ENCODE assay signal across 9 mouse cellular contexts in the genomic region with DNA sequence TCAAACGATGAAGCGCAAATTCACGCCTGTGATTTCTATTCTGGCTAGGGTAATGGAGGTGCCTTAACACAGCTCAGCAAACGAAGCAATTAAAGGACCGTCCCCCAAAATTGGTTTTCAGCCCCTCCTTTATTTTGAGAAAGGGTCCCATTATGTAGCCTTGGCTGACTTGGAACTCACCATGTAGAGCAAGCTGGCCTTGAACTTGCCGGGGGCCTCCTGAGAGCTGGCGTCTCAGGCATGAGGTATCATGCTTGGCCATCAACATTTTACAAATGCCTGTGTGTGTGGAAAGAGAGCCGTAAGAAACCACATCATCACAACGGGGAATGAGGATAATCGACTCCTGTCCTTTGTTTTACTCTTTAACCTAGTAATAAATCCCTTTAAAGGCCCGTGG. TPM values are rescaled to one million over a fixed set of nuclear protein-coding genes. Genes with fewer than 3 reads are reported as not detected.
A peak's percentile ranks its signal among the peaks of the same experiment; 100 is the strongest.
DNase-seq lines count a peak whose midpoint lies in the region; ATAC-seq and TF ChIP-seq lines count a peak whose summit lies in the region.
"Had no signal": no experiment of that assay in that cellular context is flagged by ENCODE, and none has a peak within 500 bp of the region (broad histone marks: within the 10 kb centered on the region; RNA-seq: fewer than 3 reads in every experiment).

No protein-coding gene starts in this region.

- ATAC-seq in heart, embryonic 14.5 days (ENCODE audit: insufficient number of reproducible peaks, insufficient read depth, low FRiP score, low read depth): no peak
- no peak for ATAC-seq in embryonic facial prominence, embryonic 13.5 days (ENCODE audit: insufficient number of reproducible peaks, insufficient read depth, low FRiP score, low TSS enrichment, low read depth)
- no peak for ATAC-seq in intestine, embryonic 15.5 days

- peak overlapping the region; percentile 57 for H3K4me2 ChIP-seq in heart, embryonic 14.5 days (ENCODE audit: low read length)
- H3K4me2 ChIP-seq in embryonic facial prominence, embryonic 13.5 days: peak overlapping the region; percentile 57
- H3K4me2 ChIP-seq in intestine, embryonic 15.5 days (replicated peaks): no peak overlapping the region; the same call in 1 of the 2 replicates
- peak overlapping the region; percentile 58 for H3K4me2 ChIP-seq in myocyte (ENCODE audit: low read depth)

- H3K4me1 ChIP-seq in heart, embryonic 14.5 days (ENCODE audit: control insufficient read depth in 2 of 2, insufficient read depth in 2 of 2, low read length in 2 of 2): peaks cover 30 to 51% of the 10 kb centered on the region in 2 experiments
- peaks cover 3% of the 10 kb centered on the region for H3K4me1 ChIP-seq in heart, adult 2 months (ENCODE audit: control insufficient read depth, insufficient read depth, low read length)
- peaks cover 56% of the 10 kb centered on the region for H3K4me1 ChIP-seq in embryonic facial prominence, embryonic 13.5 days
- peaks cover 32% of the 10 kb centered on the region for H3K4me1 ChIP-seq in intestine, embryonic 15.5 days (replicated peaks)

- no peaks in the 10 kb centered on the region for H3K79me2 ChIP-seq in heart, adult 2 months (replicated peaks; ENCODE audit: control insufficient read depth, insufficient read depth, low read length)
- no peaks in the 10 kb centered on the region for H3K79me2 ChIP-seq in myocyte (ENCODE audit: control insufficient read depth, insufficient read depth)

- H3ac ChIP-seq in myocyte (ENCODE audit: control insufficient read depth, insufficient read length): no peak overlapping the region

- no peak for DNase-seq in heart, adult 2 months
- DNase-seq in MN1 (ENCODE audit: low spot score): no peak
- no peak for DNase-seq in frontal cortex, adult 2 months (ENCODE audit: extremely low spot score in 1 of 2, low spot score in 1 of 2)
- DNase-seq in ovary, postnatal 14 days (ENCODE audit: low spot score): no peak
- DNase-seq: adrenal gland, adult 8-10 months had no signal

- TF ChIP-seq CTCF in heart, adult 2 months (IDR thresholded peaks at IDR 0.05): no peak

- H3K27ac ChIP-seq in heart, embryonic 14.5 days (replicated peaks in 1 of 2; ENCODE audit: control insufficient read depth in 1 of 2, insufficient read depth in 1 of 2, low read depth in 2 of 2, low read length in 2 of 2): peak overlapping the region; percentile 75
- no peak overlapping the region for H3K27ac ChIP-seq in heart, adult 2 months
- H3K27ac ChIP-seq in embryonic facial prominence, embryonic 13.5 days: peak overlapping the region; percentile 85
- H3K27ac ChIP-seq in intestine, embryonic 15.5 days: peak overlapping the region; percentile 32; the same call in 1 of the 2 replicates

- peak overlapping the region; percentile 8 to 12; a peak in 2 of 4 replicates for H3K4me3 ChIP-seq in heart, embryonic 14.5 days (ENCODE audit: control insufficient read depth in 1 of 2, insufficient read depth in 1 of 2, low read depth in 1 of 2, low read length in 2 of 2)
- H3K4me3 ChIP-seq in heart, adult 2 months: no peak overlapping the region
- H3K4me3 ChIP-seq in embryonic facial prominence, embryonic 13.5 days: peak overlapping the region; percentile 24
- H3K4me3 ChIP-seq in intestine, embryonic 15.5 days (replicated peaks): no peak overlapping the region
- H3K4me3 ChIP-seq in myocyte: no peak overlapping the region

- H3K36me3 ChIP-seq in heart, embryonic 14.5 days (ENCODE audit: control insufficient read depth, insufficient read depth, low read length): no peaks in the 10 kb centered on the region
- H3K36me3 ChIP-seq in heart, adult 2 months (ENCODE audit: control insufficient read depth, insufficient read depth, low read length): no peaks in the 10 kb centered on the region
- no peaks in the 10 kb centered on the region for H3K36me3 ChIP-seq in embryonic facial prominence, embryonic 13.5 days
- H3K36me3 ChIP-seq in intestine, embryonic 15.5 days: no peaks in the 10 kb centered on the region
- no peaks in the 10 kb centered on the region for H3K36me3 ChIP-seq in myocyte (ENCODE audit: control insufficient read depth, insufficient read depth)

- H3K27me3 ChIP-seq in heart, embryonic 14.5 days (ENCODE audit: control insufficient read depth, insufficient read depth, low read length): no peaks in the 10 kb centered on the region
- H3K27me3 ChIP-seq in heart, adult 2 months (ENCODE audit: control insufficient read depth, insufficient read depth, low read length): no peaks in the 10 kb centered on the region
- H3K27me3 ChIP-seq in embryonic facial prominence, embryonic 13.5 days: no peaks in the 10 kb centered on the region
- no peaks in the 10 kb centered on the region for H3K27me3 ChIP-seq in intestine, embryonic 15.5 days (replicated peaks)
- H3K27me3 ChIP-seq in myocyte (ENCODE audit: control insufficient read depth, insufficient read depth, insufficient read length): no peaks in the 10 kb centered on the region

- intact Hi-C loops in heart, adult 2 months (cut with DNase I): no loop called here

- no peak for TF ChIP-seq EP300 in heart, adult 2 months (IDR thresholded peaks at IDR 0.05; ENCODE audit: insufficient read depth, low read depth, low read length)

- no peak for TF ChIP-seq POLR2A in heart, adult 2 months (IDR thresholded peaks at IDR 0.05; ENCODE audit: insufficient read depth, low read depth, low read length)
- no peak for TF ChIP-seq POLR2A in myocyte (IDR thresholded peaks at IDR 0.05; ENCODE audit: insufficient read length, low read depth)

- H3K9me3 ChIP-seq in heart, embryonic 14.5 days (ENCODE audit: control insufficient read depth, low read length): no peaks in the 10 kb centered on the region
- no peaks in the 10 kb centered on the region for H3K9me3 ChIP-seq in embryonic facial prominence, embryonic 13.5 days
- H3K9me3 ChIP-seq in intestine, embryonic 15.5 days: no peaks in the 10 kb centered on the region

- peak overlapping the region; percentile 57; the same call in 1 of the 2 replicates for H3K9ac ChIP-seq in heart, embryonic 14.5 days (ENCODE audit: low read length)
- H3K9ac ChIP-seq in heart, adult 2 months (ENCODE audit: low read depth, low read length): no peak overlapping the region
- H3K9ac ChIP-seq in embryonic facial prominence, embryonic 13.5 days: no peak overlapping the region
- no peak overlapping the region for H3K9ac ChIP-seq in intestine, embryonic 15.5 days

- WGBS in heart, embryonic 14.5 days: 31% methylated on average over 11 of the region's 11 CpGs
- WGBS in heart, adult 2 months: 62% methylated on average over 11 of the region's 11 CpGs
- WGBS in embryonic facial prominence, embryonic 13.5 days: 23% methylated on average over 11 of the region's 11 CpGs
- 37% methylated on average over 11 of the region's 11 CpGs for WGBS in intestine, embryonic 15.5 days

TF ChIP-seq in myocyte, 11 proteins besides CTCF, POLR2A, EP300 and RAD21:
- TF ChIP-seq POLR2AphosphoS2 (IDR thresholded peaks at IDR 0.05; ENCODE audit: insufficient read length, low read depth): no peak

RNA-seq across cellular contexts. Expression of gene Pim1, which starts 23.5 kb away (rescaled TPM):
- 14.1 and 16.5 TPM in 2 replicates for polyA plus RNA-seq in heart, embryonic 14.5 days (2014; fragmentation: Nextera tagmentation; extraction: Ambion mirVana)
- 10 to 100 TPM; 17.2 to 20.5 TPM for total RNA-seq in heart, adult 2 months (2021)
- polyA plus RNA-seq in heart, adult 2 months (2012; rRNA removed): 24.6 and 27.9 TPM in 2 replicates
- 16.1 and 17.4 TPM in 2 replicates for polyA plus RNA-seq in embryonic facial prominence, embryonic 13.5 days (2015; fragmentation: Nextera tagmentation; extraction: Ambion mirVana)
- 13.4 TPM in 2 replicates for polyA plus RNA-seq in intestine, embryonic 15.5 days (2015; fragmentation: Nextera tagmentation; extraction: Ambion mirVana)
- 16.3 TPM for polyA plus RNA-seq in myocyte (2012; fragmentation: generic; extraction: Trizol)
- 3.2 and 3.7 TPM in 2 replicates for polyA plus RNA-seq in frontal cortex, adult 2 months (2012; rRNA removed)

Comparison
In these comparisons a context has a peak if more than half of its experiments do, and no peak if none do; other contexts are left out.
1. H3K4me3 ChIP-seq: peak in heart, embryonic 14.5 days (2 of 2) and embryonic facial prominence, embryonic 13.5 days (single experiment); none in heart, adult 2 months (single experiment), intestine, embryonic 15.5 days (single experiment) and myocyte (single experiment).